Mouse (Mus musculus): ENCODE data around the gene Pomt2.

The Pomt2 gene

GRCm38 (mm10) chr12:87130224-87130623 lies 17.5 kb downstream of the Pomt2 start:
- CTCF ChIA-PET, result no interaction called here

GRCm38 (mm10) chr12:87127256-87127655 lies 20.5 kb downstream of the Pomt2 start:
- CTCF ChIA-PET, result no interaction called here

GRCm38 (mm10) chr12:87121918-87122589 lies 25.7 kb downstream of the Pomt2 start:
- CTCF ChIA-PET, result no interaction called here

- CTCF ChIA-PET, result no interaction called here
Measured at GRCm38 (mm10) chr12:87107357-87107977, 40.3 kb downstream of the Pomt2 start.

- CTCF ChIA-PET, result no interaction called here
Measured at GRCm38 (mm10) chr12:87104796-87105195, 43.0 kb downstream of the Pomt2 start.

GRCm38 (mm10) chr12:87103471-87103870 lies 44.3 kb downstream of the Pomt2 start:
- CTCF ChIA-PET, result no interaction called here

GRCm38 (mm10) chr12:87102165-87102631 lies 45.6 kb downstream of the Pomt2 start, which contains the start of gene Ngb:
Gene Ngb (minus strand): TSS chr12:87102539.
- CTCF ChIA-PET, result no interaction called here

- CTCF ChIA-PET, result no interaction called here
Measured at GRCm38 (mm10) chr12:87100331-87100730, 47.4 kb downstream of the Pomt2 start.

- CTCF ChIA-PET, result no interaction called here
Measured at GRCm38 (mm10) chr12:87093671-87094070, 54.1 kb downstream of the Pomt2 start.

- CTCF ChIA-PET, result no interaction called here
Measured at GRCm38 (mm10) chr12:87093249-87093648, 54.5 kb downstream of the Pomt2 start.

- CTCF ChIA-PET, result no interaction called here
Measured at GRCm38 (mm10) chr12:87091916-87092315, 55.9 kb downstream of the Pomt2 start.

- CTCF ChIA-PET, result no interaction called here
Measured at GRCm38 (mm10) chr12:87089701-87090100, 58.1 kb downstream of the Pomt2 start.

- CTCF ChIA-PET, result no interaction called here
Measured at GRCm38 (mm10) chr12:87089255-87089654, 58.5 kb downstream of the Pomt2 start.

GRCm38 (mm10) chr12:87088331-87088730 lies 59.4 kb downstream of the Pomt2 start:
- CTCF ChIA-PET, result no interaction called here

- CTCF ChIA-PET, result interaction anchor here (0.7 kb wide), 1 partner anchor 340 kb away, joined by 4 read pairs; no protein-coding TSS in a partner anchor
Measured at GRCm38 (mm10) chr12:87087236-87087635, 60.5 kb downstream of the Pomt2 start.

- CTCF ChIA-PET, result no interaction called here
Measured at GRCm38 (mm10) chr12:87082797-87083196, 65.0 kb downstream of the Pomt2 start.

- CTCF ChIA-PET, result no interaction called here
Measured at GRCm38 (mm10) chr12:87076610-87077009, 71.2 kb downstream of the Pomt2 start.

GRCm38 (mm10) chr12:87070520-87070919 lies 77.2 kb downstream of the Pomt2 start:
- CTCF ChIA-PET, result no interaction called here

GRCm38 (mm10) chr12:87066429-87066828 lies 81.3 kb downstream of the Pomt2 start:
- CTCF ChIA-PET, result no interaction called here

GRCm38 (mm10) chr12:87065446-87065845 lies 82.3 kb downstream of the Pomt2 start:
- CTCF ChIA-PET, result no interaction called here

GRCm38 (mm10) chr12:87057066-87057465 lies 90.7 kb downstream of the Pomt2 start:
- CTCF ChIA-PET, result no interaction called here

All from spleen, embryonic (tissue).